Mouse (Mus musculus) heart, embryonic 14.5 days (tissue): ENCODE measurements at regions not wholly inside any gene's neighbourhood (a gene's known extent, or its start where the extent isn't known, plus 50 kb on each side); places are given as distances from the start of the nearest gene placed in this dataset.

Experiments used
- ATAC-seq: fragments of 200-750 bp; cut with Nextera tagmentation; 2 replicates; pipeline ENCODE4 v1.8.0; 2017; ENCODE audit warnings: low read depth, moderate TSS enrichment; ENCODE audit not compliant: insufficient number of reproducible peaks, insufficient read depth, low FRiP score
- H3K27ac ChIP-seq, 2 experiments: fragments of 200-500 bp in 1 of 2; fragments of 300-500 bp in 1 of 2; sonication (generic) in 1 of 2; replicated peaks in 1 of 2; 2 replicates each; pipeline ENCODE4 v1.5.1; 2012 to 2014; ENCODE audit warnings: low read depth in 2 of 2, low read length in 2 of 2, control low read depth in 1 of 2, mild to moderate bottlenecking in 1 of 2, mixed read lengths in 1 of 2; ENCODE audit not compliant: control insufficient read depth in 1 of 2, insufficient read depth in 1 of 2
- H3K27me3 ChIP-seq: fragments of 300-500 bp; sonication (generic); 2 replicates; pipeline ENCODE4 v1.6.1; 2014; ENCODE audit warnings: mild to moderate bottlenecking, low read length, control low read depth; ENCODE audit not compliant: control insufficient read depth, insufficient read depth
- H3K36me3 ChIP-seq: fragments of 300-500 bp; sonication (generic); 2 replicates; pipeline ENCODE4 v1.6.1; 2014; ENCODE audit warnings: mild to moderate bottlenecking, control low read depth, low read length, mixed read lengths; ENCODE audit not compliant: control insufficient read depth, insufficient read depth
- H3K4me1 ChIP-seq, 2 experiments: fragments of 200-500 bp in 1 of 2; fragments of 300-500 bp in 1 of 2; sonication (generic) in 1 of 2; 2 replicates each; pipeline ENCODE4 v1.6.1; 2012 to 2014; ENCODE audit warnings: low read length in 2 of 2, control low read depth in 1 of 2, mixed read lengths in 1 of 2; ENCODE audit not compliant: control insufficient read depth in 2 of 2, insufficient read depth in 2 of 2
- H3K4me2 ChIP-seq: fragments of 300-500 bp; sonication (generic); 2 replicates; pipeline ENCODE4 v1.6.1; 2014; ENCODE audit warnings: mild to moderate bottlenecking, low read length
- H3K4me3 ChIP-seq, 2 experiments: fragments of 200-500 bp in 1 of 2; fragments of 300-500 bp in 1 of 2; sonication (generic) in 1 of 2; 2 replicates each; pipeline ENCODE4 v1.5.1; 2012 to 2014; ENCODE audit warnings: low read length in 2 of 2, mild to moderate bottlenecking in 2 of 2, control low read depth in 1 of 2, low read depth in 1 of 2, moderate library complexity in 1 of 2; ENCODE audit not compliant: control insufficient read depth in 1 of 2, insufficient read depth in 1 of 2
- H3K9ac ChIP-seq: fragments of 300-500 bp; sonication (generic); 2 replicates; pipeline ENCODE4 v1.6.1; 2014; ENCODE audit warnings: mild to moderate bottlenecking, low read length
- H3K9me3 ChIP-seq: fragments of 300-500 bp; sonication (generic); 2 replicates; pipeline ENCODE4 v1.6.1; 2016; ENCODE audit warnings: low read length, control low read depth; ENCODE audit not compliant: control insufficient read depth
- WGBS: fragments of 180-500 bp; shearing (Covaris S2); extraction: QIAGEN DNeasy Blood & Tissue Kit; methylation state at CpG from one replicate; pipeline ENCODE4 v1.1.7; 2014; 5-methylcytosine and 5-hydroxymethylcytosine counted together

DNA sequence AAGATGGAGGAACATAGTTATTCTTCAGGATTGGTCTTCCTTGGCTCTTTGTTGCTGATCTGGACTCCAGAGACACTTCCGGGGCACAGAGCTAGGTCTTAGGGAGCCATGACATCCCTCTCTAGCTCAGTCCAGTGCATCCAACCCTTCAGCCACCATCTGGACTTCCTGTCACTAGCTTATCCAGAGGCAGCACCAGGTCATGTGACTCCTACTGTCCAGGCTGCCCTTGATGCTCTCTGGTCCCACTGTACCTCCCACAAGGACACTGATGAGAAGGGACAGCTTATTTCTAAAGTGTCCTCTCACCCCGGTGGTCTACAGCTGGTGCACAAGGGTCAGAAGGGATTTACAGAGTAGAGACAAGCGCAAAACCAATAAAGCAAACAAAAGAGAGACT, 400.7 kb upstream of the Kcnab2 start:
- Histone ChIP-seq H3K9ac (no peak overlapping the region), H3K4me3 (no peak overlapping the region), H3K4me1 (peaks cover 0 to 2% of the 10 kb centered on the region in 2 experiments; a peak in 1 of 4 replicates), H3K36me3 (no peaks in the 10 kb centered on the region), H3K27me3 (no peaks in the 10 kb centered on the region), H3K9me3 (peaks cover 12% of the 10 kb centered on the region; the same call in 1 of the 2 replicates), H3K4me2 (no peak overlapping the region), H3K27ac (no peak overlapping the region)
- no peak for ATAC-seq
- WGBS: 77% methylated on average over 3 of the region's 3 CpGs

GRCm38 (mm10) chr4:152870046-152870445, 392.4 kb upstream of the Kcnab2 start:
- H3K36me3 ChIP-seq: no peaks in the 10 kb centered on the region
- no peak overlapping the region for H3K4me3 ChIP-seq
- no peak overlapping the region for H3K9ac ChIP-seq
- H3K4me1 ChIP-seq: no peaks in the 10 kb centered on the region
- no peak for ATAC-seq
- no peaks in the 10 kb centered on the region; the same call in 1 of the 2 replicates for H3K9me3 ChIP-seq
- H3K4me2 ChIP-seq: no peak overlapping the region
- 36% methylated on average over 5 of the region's 5 CpGs for WGBS
- no peak overlapping the region for H3K27ac ChIP-seq
- H3K27me3 ChIP-seq: no peaks in the 10 kb centered on the region

DNA sequence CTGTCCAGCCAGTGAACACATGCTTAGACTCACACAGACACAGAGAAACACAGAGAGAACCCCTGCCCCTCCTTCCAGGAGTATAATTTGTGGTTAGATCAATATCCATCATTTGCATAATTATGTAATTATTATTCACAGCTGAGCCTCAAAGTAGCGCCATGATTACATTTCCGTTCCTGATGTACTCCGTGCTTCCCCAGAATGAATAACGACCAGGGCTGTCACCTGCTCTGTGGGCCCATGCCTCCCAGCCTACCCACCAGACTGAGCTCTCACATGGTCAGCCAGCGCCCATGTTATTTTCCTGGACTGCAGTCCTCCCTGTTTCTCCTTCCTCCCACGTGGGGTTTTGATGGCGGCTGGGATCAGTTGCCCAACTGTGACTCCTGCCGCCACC, 388.2 kb upstream of the Kcnab2 start:
- Histone ChIP-seq H3K4me2 (no peak overlapping the region), H3K27ac (no peak overlapping the region), H3K9ac (no peak overlapping the region), H3K4me1 (no peaks in the 10 kb centered on the region), H3K4me3 (no peak overlapping the region), H3K27me3 (no peaks in the 10 kb centered on the region), H3K9me3 (no peaks in the 10 kb centered on the region; the same call in 1 of the 2 replicates), H3K36me3 (no peaks in the 10 kb centered on the region)
- ATAC-seq: no peak
- 85% methylated on average over 8 of the region's 8 CpGs for WGBS

DNA sequence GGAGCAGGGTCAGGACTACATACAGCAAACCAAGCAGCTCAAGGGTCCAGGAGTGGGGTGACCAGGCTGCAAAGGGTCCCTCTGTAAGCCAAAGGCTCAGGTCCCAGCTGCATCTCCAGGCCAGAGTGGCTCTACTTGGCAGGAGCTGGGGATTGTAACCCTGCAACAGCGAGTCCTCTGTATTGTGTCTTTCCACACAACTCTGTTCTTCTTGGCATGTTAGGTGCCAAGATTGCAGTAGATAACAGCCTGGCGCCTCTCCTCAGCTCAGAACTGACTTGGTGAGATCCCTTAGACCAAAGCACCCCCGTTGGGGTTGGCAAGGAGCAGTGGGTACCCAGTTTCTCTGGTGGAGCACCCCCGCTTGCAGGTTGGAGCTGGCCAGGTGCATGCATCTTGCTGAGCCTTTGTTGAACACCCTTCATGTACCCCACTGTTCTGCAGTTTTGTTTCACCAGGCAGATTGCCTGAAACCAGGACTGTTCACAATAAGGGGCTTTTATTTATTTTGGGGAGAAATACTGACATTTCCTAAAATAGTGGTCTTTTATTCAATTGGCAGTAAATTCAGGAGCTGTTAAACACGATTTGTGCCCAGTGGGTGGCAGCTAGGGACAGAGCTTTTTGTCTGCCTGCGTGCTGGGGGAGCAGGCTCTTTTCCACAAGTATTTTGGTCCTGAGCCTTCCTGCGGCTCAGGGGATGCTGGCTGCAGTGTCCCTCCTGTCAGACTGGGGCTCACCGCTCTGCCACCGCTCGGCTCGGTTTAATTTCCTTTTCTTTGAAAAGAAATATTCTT, 385.3 kb upstream of the Kcnab2 start:
- no peaks in the 10 kb centered on the region; the same call in 1 of the 2 replicates for H3K9me3 ChIP-seq
- H3K27me3 ChIP-seq: no peaks in the 10 kb centered on the region
- H3K4me3 ChIP-seq: no peak overlapping the region
- H3K4me2 ChIP-seq: no peak overlapping the region
- ATAC-seq: no peak
- no peaks in the 10 kb centered on the region for H3K4me1 ChIP-seq
- H3K36me3 ChIP-seq: no peaks in the 10 kb centered on the region
- WGBS: 52% methylated on average over 11 of the region's 11 CpGs
- no peak overlapping the region for H3K27ac ChIP-seq
- H3K9ac ChIP-seq: no peak overlapping the region

DNA sequence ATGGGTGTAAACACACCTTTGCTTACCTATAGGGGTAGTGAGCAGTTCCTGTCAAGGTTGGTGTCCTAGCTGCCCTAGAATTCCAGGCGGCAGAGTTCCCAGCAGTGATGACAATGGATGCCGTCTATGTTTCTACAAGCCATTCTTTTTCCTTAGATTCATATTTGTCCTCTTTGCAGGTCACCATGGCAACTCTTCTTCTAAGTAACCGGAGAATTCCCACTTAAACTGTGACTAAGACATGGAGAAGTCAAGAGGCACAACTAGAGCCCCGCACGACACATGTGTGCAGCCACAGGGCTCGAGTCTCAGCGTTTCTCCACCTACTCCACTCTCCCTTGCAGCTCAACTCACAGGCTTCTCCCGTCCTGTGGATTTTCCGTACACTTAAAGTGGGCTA, 381.5 kb upstream of the Kcnab2 start:
- Histone ChIP-seq H3K36me3 (no peaks in the 10 kb centered on the region), H3K27ac (no peak overlapping the region), H3K4me2 (no peak overlapping the region), H3K4me1 (no peaks in the 10 kb centered on the region), H3K4me3 (no peak overlapping the region), H3K9ac (no peak overlapping the region), H3K9me3 (no peaks in the 10 kb centered on the region), H3K27me3 (no peaks in the 10 kb centered on the region)
- WGBS: 78% methylated on average over 9 of the region's 9 CpGs
- no peak for ATAC-seq

DNA sequence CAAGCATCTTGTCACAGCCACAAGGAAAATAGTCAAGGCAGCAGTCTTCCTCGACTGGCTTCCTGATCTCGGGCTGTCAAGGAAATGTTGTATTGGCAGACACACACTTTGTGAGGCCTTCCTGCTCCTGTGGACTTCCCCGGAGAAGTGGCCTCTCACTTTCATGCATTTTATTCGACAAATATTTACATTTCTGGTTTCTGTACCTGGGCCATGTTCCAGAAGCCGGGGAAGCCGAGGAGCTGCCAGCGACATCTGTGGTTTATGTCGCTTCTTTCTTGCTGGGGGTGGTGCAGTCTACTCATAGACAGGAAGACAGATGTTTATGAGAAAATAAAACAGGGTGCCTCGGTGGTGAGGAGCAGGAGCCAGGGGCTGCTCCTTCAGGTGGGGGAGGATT, 372.5 kb upstream of the Kcnab2 start:
- no peaks in the 10 kb centered on the region for H3K36me3 ChIP-seq
- H3K4me3 ChIP-seq: no peak overlapping the region
- no peak overlapping the region for H3K9ac ChIP-seq
- ATAC-seq: no peak
- WGBS: 58% methylated on average over 9 of the region's 9 CpGs
- no peak overlapping the region for H3K27ac ChIP-seq
- no peaks in the 10 kb centered on the region for H3K27me3 ChIP-seq
- no peaks in the 10 kb centered on the region for H3K9me3 ChIP-seq
- no peak overlapping the region for H3K4me2 ChIP-seq
- no peaks in the 10 kb centered on the region for H3K4me1 ChIP-seq

DNA sequence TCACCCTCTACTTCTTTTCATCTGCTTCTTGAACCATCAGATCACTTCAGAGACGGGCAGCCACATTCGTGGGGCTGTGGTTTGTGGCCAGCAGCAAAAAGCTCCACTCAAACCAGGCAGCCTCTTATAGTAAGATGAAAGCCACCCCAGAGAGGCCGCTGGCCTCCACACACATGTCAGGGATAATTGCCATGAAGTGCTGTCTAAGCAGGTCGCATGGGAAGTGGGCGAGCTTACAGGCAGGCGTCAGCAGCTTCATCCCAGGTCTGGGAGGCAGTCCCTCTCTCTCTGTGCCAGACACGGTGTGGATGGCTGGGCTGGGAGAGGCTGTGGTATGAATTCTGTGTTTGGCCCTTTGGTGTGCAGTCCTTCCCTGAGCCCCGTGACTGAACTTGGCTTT, 358.4 kb upstream of the Kcnab2 start:
- ATAC-seq: no peak

More for the DNA sequence above, 358.4 kb upstream of the Kcnab2 start:
- Histone ChIP-seq H3K4me1 (no peaks in the 10 kb centered on the region), H3K4me3 (no peak overlapping the region), H3K27me3 (no peaks in the 10 kb centered on the region), H3K27ac (no peak overlapping the region), H3K9me3 (0 out of 2 replicates have a peak, but pooled peaks cover 3% of the 10 kb centered on the region), H3K4me2 (no peak overlapping the region), H3K9ac (no peak overlapping the region), H3K36me3 (no peaks in the 10 kb centered on the region)
- WGBS: 60% methylated on average over 8 of the region's 8 CpGs
